Mouse (Mus musculus) heart, adult 2 months (tissue): ENCODE measurements around the gene Ppp1cc. TPM values are rescaled to one million over a fixed set of nuclear protein-coding genes. Genes with fewer than 3 reads are reported as not detected.
"Not testable (repeated sequence)": the region's sequence is repeated elsewhere in the genome, so short reads cannot be mapped to it uniquely, and the experiment has no call there.

Experiments used
- DNase-seq, 2 experiments: peaks; one replicate each; pipeline ENCODE4 v3.0.0; 2021
- H3K27ac ChIP-seq: fragments of 200-600 bp; 2 replicates; pipeline ENCODE4 v1.8.1; 2022
- H3K27me3 ChIP-seq: fragments of 200-500 bp; 2 replicates; pipeline ENCODE4 v1.6.1; 2012; ENCODE audit warnings: mild to moderate bottlenecking, low read length, inconsistent platforms, mixed read lengths; ENCODE audit not compliant: control insufficient read depth, insufficient read depth
- H3K36me3 ChIP-seq: fragments of 200-500 bp; 2 replicates; pipeline ENCODE4 v1.6.1; 2012; ENCODE audit warnings: low read length, inconsistent platforms; ENCODE audit not compliant: control insufficient read depth, insufficient read depth
- H3K4me1 ChIP-seq: fragments of 200-500 bp; 2 replicates; pipeline ENCODE4 v1.6.1; 2011; ENCODE audit warnings: low read length; ENCODE audit not compliant: control insufficient read depth, insufficient read depth
- H3K4me3 ChIP-seq: fragments of 200-600 bp; 2 replicates; pipeline ENCODE4 v1.8.1; 2022
- H3K79me2 ChIP-seq: fragments of 200-500 bp; replicated peaks from 2 replicates; pipeline ENCODE4 v1.6.1; 2012; ENCODE audit warnings: mild to moderate bottlenecking, inconsistent platforms, low read length, moderate library complexity, mixed read lengths; ENCODE audit not compliant: control insufficient read depth, insufficient read depth
- H3K9ac ChIP-seq: fragments of 200-500 bp; 2 replicates; pipeline ENCODE4 v1.6.1; 2012; ENCODE audit warnings: low read depth, mild to moderate bottlenecking, control low read depth, inconsistent platforms, low read length, mixed read lengths
- CTCF ChIP-seq: fragments of 200-600 bp; IDR thresholded peaks from 2 replicates; pipeline ENCODE4 v1.8.1; 2022; ENCODE audit warnings: antibody characterized with exemption, mild to moderate bottlenecking, moderate library complexity
- EP300 ChIP-seq: fragments of 200-500 bp; IDR thresholded peaks from 2 replicates; pipeline ENCODE4 v1.6.1; 2011; ENCODE audit warnings: low read depth, low read length, control low read depth; ENCODE audit not compliant: insufficient read depth
- POLR2A ChIP-seq: fragments of 200-500 bp; IDR thresholded peaks from 2 replicates; pipeline ENCODE4 v1.6.1; 2011; ENCODE audit warnings: mild to moderate bottlenecking, low read depth, low read length, control low read depth; ENCODE audit not compliant: insufficient read depth
- WGBS: fragments of 180-500 bp; shearing (Covaris S2); methylation state at CpG from one replicate; pipeline ENCODE4 v1.1.7; 2018; 5-methylcytosine and 5-hydroxymethylcytosine counted together
- intact Hi-C: fragments of 180-260 bp; cut with DNase I; formaldehyde crosslinking; loops from one replicate; pipeline ENCODE4 v1.15.1; 2025
- polyA plus RNA-seq: library from polyadenylated mRNA; depleted of rRNA; stranded (reverse); fragments of >200 nt; gene quantifications from 2 replicates; pipeline ENCODE4 v1.2.3, GENCODE M21; 2012
- total RNA-seq, 2 experiments: library from RNA; stranded (reverse); gene quantifications; 2 replicates each; pipeline ENCODE4 v1.2.3; 2021

Gene Ppp1cc
- total and polyA plus RNA-seq, 3 experiments = 59.7 to 127 (median 101) TPM

- peaks cover 13% of the 10 kb centered on the region for H3K4me1 ChIP-seq
- peak; percentile 77 to 82 for DNase-seq
- H3K79me2 ChIP-seq = no peaks in the 10 kb centered on the region
- no peaks in the 10 kb centered on the region for H3K36me3 ChIP-seq
- intact Hi-C loops = no loop called here
- H3K27ac ChIP-seq = peak overlapping the region; percentile 79
- WGBS = 29% methylated on average over 10 of the region's 10 CpGs
- H3K9ac ChIP-seq = no peak overlapping the region
- H3K27me3 ChIP-seq = no peaks in the 10 kb centered on the region
- TF ChIP-seq CTCF (no peak), POLR2A (peak; percentile 1; the same call in 1 of the 2 replicates)
- no peak overlapping the region for H3K4me3 ChIP-seq
Measured at GRCm38 (mm10) chr5:122146056-122146580, 12.0 kb upstream of the Ppp1cc start.

DNA sequence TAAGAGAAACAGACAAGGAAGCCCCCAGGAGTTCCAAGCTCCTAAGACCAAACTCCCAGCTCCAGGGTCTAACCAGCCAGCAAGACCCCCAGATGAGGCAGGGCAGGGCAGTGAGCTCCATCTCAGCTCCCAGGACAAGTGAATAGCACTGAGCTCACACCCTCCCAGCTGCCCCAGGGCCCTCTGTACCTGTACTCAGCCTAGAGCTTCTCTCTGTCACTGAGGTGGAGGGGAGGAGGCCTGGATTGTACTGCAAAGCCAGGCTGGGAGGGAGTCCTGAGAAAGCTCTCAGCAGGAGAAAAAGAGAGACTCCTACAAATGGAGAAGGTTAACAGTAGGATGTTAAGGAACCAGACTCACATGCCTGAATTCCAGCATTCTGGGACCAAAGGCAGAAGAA, 11.5 kb upstream of the Ppp1cc start:
- peaks cover 13% of the 10 kb centered on the region for H3K4me1 ChIP-seq
- intact Hi-C loops = no loop called here
- H3K27me3 ChIP-seq = no peaks in the 10 kb centered on the region
- H3K27ac ChIP-seq = peak overlapping the region; percentile 79
- no peaks in the 10 kb centered on the region for H3K79me2 ChIP-seq
- no peak overlapping the region for H3K4me3 ChIP-seq
- H3K36me3 ChIP-seq = no peaks in the 10 kb centered on the region
- TF ChIP-seq EP300 (no peak), POLR2A (no peak), CTCF (no peak)
- H3K9ac ChIP-seq = peak overlapping the region; percentile 38; the same call in 1 of the 2 replicates
- no peak for DNase-seq

DNA sequence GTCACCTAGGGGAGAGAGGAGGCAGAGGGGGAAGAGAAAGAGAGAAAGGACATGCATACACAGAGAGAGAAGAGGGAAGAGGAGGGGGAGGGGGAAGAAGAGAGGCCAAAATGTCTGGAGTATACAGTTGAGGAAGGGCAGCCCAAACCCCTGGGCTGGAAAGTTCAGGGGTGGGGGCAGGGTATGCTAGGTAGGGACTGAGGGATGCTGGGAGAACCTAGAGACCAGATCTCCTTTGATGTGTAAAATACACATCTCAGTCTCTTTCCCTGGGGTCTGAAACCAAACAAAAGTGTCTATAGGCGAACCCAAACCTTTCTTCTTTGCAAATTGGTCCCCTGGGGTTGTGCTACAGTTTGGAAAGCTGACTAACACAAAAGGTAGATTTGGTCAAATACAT, 10.0 kb upstream of the Ppp1cc start:
- Histone ChIP-seq H3K79me2 (no peaks in the 10 kb centered on the region), H3K27me3 (no peaks in the 10 kb centered on the region), H3K36me3 (no peaks in the 10 kb centered on the region), H3K9ac (no peak overlapping the region), H3K4me3 (no peak overlapping the region), H3K4me1 (peaks cover 13% of the 10 kb centered on the region), H3K27ac (no peak overlapping the region)
- intact Hi-C loops = no loop called here
- TF ChIP-seq CTCF = no peak
- no peak for TF ChIP-seq POLR2A
- TF ChIP-seq EP300 = no peak
- 90% methylated on average over 1 of the region's 1 CpGs for WGBS
- no peak for DNase-seq

DNA sequence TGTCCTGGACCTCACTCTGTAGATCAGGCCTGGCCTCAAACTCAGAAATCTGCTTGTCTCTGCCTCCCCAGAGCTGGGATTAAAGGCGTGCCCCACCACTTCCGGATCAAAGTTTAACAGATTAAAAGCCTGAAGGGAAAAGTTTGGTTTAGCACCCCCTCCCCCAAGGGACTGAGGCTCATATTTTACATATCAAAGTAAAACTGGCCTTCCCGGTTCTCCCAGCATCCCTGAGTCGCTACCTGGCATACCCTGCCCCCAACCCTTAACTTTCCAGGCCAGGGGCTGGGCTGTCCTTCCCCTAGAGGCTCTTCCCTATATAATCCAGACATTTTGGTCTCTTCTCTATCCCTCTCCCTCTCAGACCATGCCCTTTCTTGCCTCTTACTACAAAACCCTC, 8.8 kb upstream of the Ppp1cc start:
- TF ChIP-seq CTCF = no peak
- no peak for TF ChIP-seq POLR2A
- TF ChIP-seq EP300 = no peak
- no peaks in the 10 kb centered on the region for H3K27me3 ChIP-seq
- no peak overlapping the region for H3K4me3 ChIP-seq
- H3K27ac ChIP-seq = no peak overlapping the region
- H3K36me3 ChIP-seq = no peaks in the 10 kb centered on the region
- no peak overlapping the region for H3K9ac ChIP-seq
- DNase-seq = no peak
- WGBS = 78% methylated on average over 4 of the region's 4 CpGs
- intact Hi-C loops = no loop called here
- H3K4me1 ChIP-seq = peaks cover 8% of the 10 kb centered on the region
- no peaks in the 10 kb centered on the region for H3K79me2 ChIP-seq

- DNase-seq, H3K36me3 ChIP-seq, H3K27me3 ChIP-seq, H3K4me3 ChIP-seq, H3K4me1 ChIP-seq, H3K27ac ChIP-seq, H3K9ac ChIP-seq, H3K79me2 ChIP-seq: not testable (repeated sequence)
- 84% methylated on average over 5 of the region's 5 CpGs for WGBS
- intact Hi-C loops = loop anchor here (10.0 kb wide), 1 partner anchor 202 kb away; the partner anchor contains the start of genes Rad9b and Vps29
Measured at GRCm38 (mm10) chr5:122152508-122152907, 5.6 kb upstream of the Ppp1cc start.

- DNase-seq = peak in 1 of 2 experiments; percentile 10
- no peaks in the 10 kb centered on the region for H3K36me3 ChIP-seq
- H3K9ac ChIP-seq = no peak overlapping the region
- H3K4me3 ChIP-seq = no peak overlapping the region
- WGBS = 40% methylated on average over 14 of the region's 14 CpGs
- TF ChIP-seq EP300 (no peak), POLR2A (no peak), CTCF (no peak)
- no peak overlapping the region for H3K27ac ChIP-seq
- no peaks in the 10 kb centered on the region for H3K27me3 ChIP-seq
- no peaks in the 10 kb centered on the region for H3K79me2 ChIP-seq
- H3K4me1 ChIP-seq = peaks cover 3% of the 10 kb centered on the region
- intact Hi-C loops = loop anchor here (10.0 kb wide), 1 partner anchor 201 kb away; the partner anchor contains the start of genes Rad9b and Vps29
Measured at GRCm38 (mm10) chr5:122154006-122154405, 4.1 kb upstream of the Ppp1cc start.
